Mouse (Mus musculus) heart, embryonic 16.5 days (tissue): ENCODE data around the gene Gpatch3. TPM values are rescaled to one million over a fixed set of nuclear protein-coding genes. Genes with fewer than 3 reads are reported as not detected.

ENCODE experiments used
- ATAC-seq: fragments of 200-750 bp; cut with Nextera tagmentation; replicated peaks from 2 replicates; pipeline ENCODE4 v1.8.0; 2017; ENCODE audit warnings: moderate number of reproducible peaks; ENCODE audit not compliant: insufficient read depth, low FRiP score; ENCODE audit errors: extremely low read depth
- H3K27ac ChIP-seq: fragments of 300-500 bp; sonication (generic); 2 replicates; pipeline ENCODE4 v1.5.1; 2014; ENCODE audit warnings: mild to moderate bottlenecking, low read length, control low read depth, moderate library complexity
- H3K27me3 ChIP-seq: fragments of 300-500 bp; sonication (generic); 2 replicates; pipeline ENCODE4 v1.6.1; 2014; ENCODE audit warnings: low read length, mixed read lengths; ENCODE audit not compliant: control insufficient read depth, insufficient read depth
- H3K36me3 ChIP-seq: fragments of 300-500 bp; sonication (generic); 2 replicates; pipeline ENCODE4 v1.6.1; 2014; ENCODE audit not compliant: control insufficient read depth, insufficient read depth
- H3K4me1 ChIP-seq: fragments of 300-500 bp; sonication (generic); 2 replicates; pipeline ENCODE4 v1.6.1; 2014; ENCODE audit warnings: low read length, mixed read lengths; ENCODE audit not compliant: control insufficient read depth, insufficient read depth
- H3K4me2 ChIP-seq: fragments of 300-500 bp; sonication (generic); 2 replicates; pipeline ENCODE4 v1.6.1; 2014; ENCODE audit warnings: low read depth, mild to moderate bottlenecking, control low read depth, low read length
- H3K4me3 ChIP-seq: fragments of 300-500 bp; sonication (generic); 2 replicates; pipeline ENCODE4 v1.5.1; 2014; ENCODE audit warnings: mild to moderate bottlenecking, control low read depth, low read length
- H3K9ac ChIP-seq: fragments of 300-500 bp; sonication (generic); 2 replicates; pipeline ENCODE4 v1.6.1; 2014; ENCODE audit warnings: low read length, control low read depth
- H3K9me3 ChIP-seq: fragments of 300-500 bp; sonication (generic); replicated peaks from 2 replicates; pipeline ENCODE4 v1.6.1; 2016; ENCODE audit warnings: low read length; ENCODE audit not compliant: control insufficient read depth
- WGBS: fragments of 180-500 bp; shearing (Covaris S2); extraction: QIAGEN DNeasy Blood & Tissue Kit; methylation state at CpG from one replicate; pipeline ENCODE4 v1.1.7; 2014; 5-methylcytosine and 5-hydroxymethylcytosine counted together
- polyA plus RNA-seq: library from polyadenylated mRNA; unstranded; fragments of >200 nt; fragmentation: Nextera tagmentation; extraction: Ambion mirVana; gene quantifications from 2 replicates; pipeline ENCODE4 v1.2.1, GENCODE M21; 2015

The Gpatch3 gene
- polyA plus RNA-seq, 1 experiment from 2014 or later, result 4.6 TPM

DNA sequence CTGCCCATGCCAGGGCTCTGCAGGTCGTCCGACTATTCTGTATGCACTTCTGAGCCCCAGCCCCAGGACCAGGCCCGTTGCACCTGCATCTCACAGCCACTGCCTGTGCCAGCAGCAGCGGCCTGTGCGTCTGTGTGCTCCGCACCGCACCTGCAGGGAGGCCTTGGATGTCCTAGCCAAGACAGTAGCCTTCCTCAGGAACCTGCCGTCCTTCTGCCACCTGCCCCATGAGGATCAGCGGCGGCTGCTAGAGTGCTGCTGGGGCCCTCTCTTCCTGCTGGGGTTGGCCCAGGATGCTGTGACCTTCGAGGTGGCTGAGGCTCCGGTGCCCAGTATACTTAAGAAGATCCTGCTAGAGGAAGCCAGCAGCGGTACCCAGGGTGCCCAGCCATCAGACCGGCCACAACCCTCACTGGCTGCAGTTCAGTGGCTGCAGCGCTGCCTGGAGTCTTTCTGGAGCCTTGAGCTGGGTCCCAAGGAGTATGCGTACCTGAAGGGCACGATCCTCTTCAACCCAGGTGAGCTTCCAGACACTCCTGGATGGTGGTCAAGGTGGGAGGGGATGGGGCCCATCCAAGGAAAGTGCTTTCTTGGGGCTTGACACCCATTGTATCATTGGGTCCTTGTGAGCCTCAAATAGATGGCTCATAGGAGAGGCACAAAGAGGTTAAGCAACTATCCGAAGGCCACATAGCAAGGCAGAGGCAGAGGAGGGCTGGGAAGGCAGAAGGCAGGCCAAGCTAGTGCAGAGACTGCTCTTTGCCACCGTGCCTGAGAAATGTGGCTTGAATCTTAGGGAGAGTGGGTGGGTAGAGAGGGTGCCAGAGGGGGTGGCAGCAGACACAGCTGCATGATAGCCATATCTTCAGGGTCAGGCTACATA is 20.9 kb upstream of the Gpatch3 start:
- Histone ChIP-seq H3K4me1 (peaks cover 9% of the 10 kb centered on the region), H3K27ac (peak overlapping the region; percentile 97), H3K4me3 (peak overlapping the region; percentile 64), H3K36me3 (no peaks in the 10 kb centered on the region), H3K4me2 (peak overlapping the region; percentile 75), H3K9ac (peak overlapping the region; percentile 81), H3K27me3 (no peaks in the 10 kb centered on the region), H3K9me3 (no peaks in the 10 kb centered on the region)
- 45% methylated on average over 19 of the region's 19 CpGs for WGBS
- no peak; the same call in 1 of the 2 replicates for ATAC-seq

GRCm38 (mm10) chr4:133557041-133557717 is 17.4 kb upstream of the Gpatch3 start:
- Histone ChIP-seq H3K9ac (no peak overlapping the region), H3K4me1 (peaks cover 9% of the 10 kb centered on the region), H3K36me3 (no peaks in the 10 kb centered on the region), H3K27ac (no peak overlapping the region), H3K27me3 (no peaks in the 10 kb centered on the region), H3K9me3 (no peaks in the 10 kb centered on the region), H3K4me3 (no peak overlapping the region), H3K4me2 (no peak overlapping the region)
- WGBS, result 43% methylated on average over 10 of the region's 10 CpGs
- no peak for ATAC-seq

DNA sequence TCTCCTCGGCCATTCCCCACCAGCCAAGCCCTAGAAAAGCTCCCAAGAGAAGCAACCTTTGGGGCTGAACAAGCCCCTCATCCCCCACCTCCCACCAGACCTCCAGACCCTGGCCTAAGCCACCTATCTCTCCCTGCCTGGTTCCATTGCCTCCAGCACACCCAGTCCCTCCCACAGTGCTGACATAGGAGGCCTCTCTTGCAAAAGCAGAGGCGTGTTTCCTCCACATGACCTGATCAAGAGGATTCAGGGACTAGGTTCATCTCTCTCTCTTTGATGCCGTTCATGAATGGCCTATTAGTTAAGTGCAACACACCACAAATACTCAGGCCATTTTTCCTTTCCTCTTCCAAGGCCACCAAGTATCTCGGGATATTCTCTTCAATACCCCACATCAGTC is 14.7 kb upstream of the Gpatch3 start:
- 67% methylated on average over 4 of the region's 4 CpGs for WGBS
- Histone ChIP-seq H3K9me3 (no peaks in the 10 kb centered on the region; the same call in 1 of the 2 replicates), H3K27ac (no peak overlapping the region), H3K36me3 (no peaks in the 10 kb centered on the region), H3K9ac (no peak overlapping the region), H3K4me1 (no peaks in the 10 kb centered on the region), H3K4me3 (no peak overlapping the region), H3K4me2 (no peak overlapping the region), H3K27me3 (no peaks in the 10 kb centered on the region)
- no peak for ATAC-seq

- H3K9me3 ChIP-seq, result no peaks in the 10 kb centered on the region; the same call in 1 of the 2 replicates
- H3K4me1 ChIP-seq, result no peaks in the 10 kb centered on the region
- no peak overlapping the region for H3K27ac ChIP-seq
- no peak overlapping the region for H3K4me2 ChIP-seq
- H3K9ac ChIP-seq, result no peak overlapping the region
- no peaks in the 10 kb centered on the region for H3K36me3 ChIP-seq
- no peak for ATAC-seq
- 75% methylated on average over 4 of the region's 4 CpGs for WGBS
- no peaks in the 10 kb centered on the region for H3K27me3 ChIP-seq
- no peak overlapping the region for H3K4me3 ChIP-seq
Observed at GRCm38 (mm10) chr4:133561622-133562021, 12.9 kb upstream of the Gpatch3 start.

- Histone ChIP-seq H3K36me3 (no peaks in the 10 kb centered on the region), H3K27me3 (no peaks in the 10 kb centered on the region), H3K27ac (peak overlapping the region; percentile 80), H3K4me1 (no peaks in the 10 kb centered on the region), H3K9me3 (no peaks in the 10 kb centered on the region; the same call in 1 of the 2 replicates), H3K4me2 (no peak overlapping the region), H3K9ac (peak overlapping the region; percentile 12; the same call in 1 of the 2 replicates), H3K4me3 (no peak overlapping the region)
- WGBS, result 52% methylated on average over 11 of the region's 11 CpGs
- peak; percentile 60; the same call in 1 of the 2 replicates for ATAC-seq
Observed at GRCm38 (mm10) chr4:133563123-133563571, 11.4 kb upstream of the Gpatch3 start.

DNA sequence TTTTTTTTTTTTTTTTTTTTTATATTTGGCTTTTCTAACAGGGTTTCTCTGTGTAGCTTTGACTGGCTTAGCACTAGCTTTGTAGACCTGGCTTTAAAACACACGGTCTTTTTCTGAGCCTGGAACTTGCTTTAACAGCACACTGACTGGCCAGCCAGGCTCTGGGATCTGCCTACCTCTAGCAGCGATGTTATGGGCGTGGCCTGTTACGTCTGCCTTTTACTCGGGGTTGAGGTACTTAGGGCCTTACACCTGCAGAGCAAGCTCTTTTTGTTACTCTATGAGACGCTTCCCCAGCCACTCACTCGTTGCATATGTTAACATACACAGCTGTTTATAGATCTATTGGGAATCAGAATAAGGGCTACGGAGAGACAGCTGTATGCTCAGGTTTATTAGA is 7.3 kb upstream of the Gpatch3 start:
- peaks cover 2% of the 10 kb centered on the region; the same call in 1 of the 2 replicates for H3K9me3 ChIP-seq
- no peak for ATAC-seq
- no peak overlapping the region for H3K4me3 ChIP-seq
- WGBS, result 25% methylated on average over 8 of the region's 8 CpGs
- no peak overlapping the region for H3K27ac ChIP-seq
- no peak overlapping the region for H3K4me2 ChIP-seq
- H3K4me1 ChIP-seq, result no peaks in the 10 kb centered on the region
- H3K27me3 ChIP-seq, result no peaks in the 10 kb centered on the region
- H3K9ac ChIP-seq, result no peak overlapping the region
- H3K36me3 ChIP-seq, result no peaks in the 10 kb centered on the region

- Histone ChIP-seq H3K4me3 (no peak overlapping the region), H3K4me1 (no peaks in the 10 kb centered on the region), H3K9me3 (peaks cover 2% of the 10 kb centered on the region; the same call in 1 of the 2 replicates), H3K36me3 (no peaks in the 10 kb centered on the region), H3K4me2 (no peak overlapping the region), H3K27ac (no peak overlapping the region), H3K27me3 (no peaks in the 10 kb centered on the region), H3K9ac (no peak overlapping the region)
- no peak for ATAC-seq
- WGBS, result 80% methylated on average over 10 of the region's 10 CpGs
Observed at GRCm38 (mm10) chr4:133569291-133570065, 5.1 kb upstream of the Gpatch3 start.

DNA sequence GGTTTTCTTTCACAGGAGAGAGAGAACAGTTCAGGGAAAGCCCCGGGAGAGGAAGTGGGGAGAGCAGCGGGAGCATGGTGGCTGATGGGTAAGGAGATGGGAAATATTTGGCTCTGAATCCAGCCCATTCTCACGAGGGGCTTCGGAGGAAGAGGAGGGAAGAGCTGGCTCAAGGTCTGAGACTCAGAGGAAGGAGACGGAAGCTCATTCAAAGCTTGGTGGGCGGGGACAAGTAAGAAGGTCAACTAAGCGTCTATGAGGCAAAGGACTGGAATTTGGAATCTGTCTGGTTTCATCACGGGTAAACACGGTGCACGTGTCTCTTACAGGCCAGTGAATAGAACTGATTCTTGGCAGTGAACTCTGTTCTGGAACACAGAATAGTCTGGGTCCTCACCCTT is 4.5 kb upstream of the Gpatch3 start:
- no peak overlapping the region for H3K27ac ChIP-seq
- no peak overlapping the region for H3K4me2 ChIP-seq
- H3K36me3 ChIP-seq, result no peaks in the 10 kb centered on the region
- H3K4me3 ChIP-seq, result no peak overlapping the region
- WGBS, result 45% methylated on average over 10 of the region's 10 CpGs
- no peak for ATAC-seq
- H3K27me3 ChIP-seq, result no peaks in the 10 kb centered on the region
- H3K4me1 ChIP-seq, result peaks cover under 1% of the 10 kb centered on the region; the same call in 1 of the 2 replicates
- H3K9me3 ChIP-seq, result 0 out of 2 replicates have a peak, but pooled peaks cover 2% of the 10 kb centered on the region
- no peak overlapping the region for H3K9ac ChIP-seq
